Mouse (Mus musculus) natural killer cell, adult 2 months (primary cell): Measurements from ENCODE around the gene Sugt1.

Experiments used
- DNase-seq, 2 experiments: peaks; one replicate each; pipeline ENCODE4 v3.0.0; 2022; ENCODE audit warnings: low spot score in 2 of 2

Sugt1 gene

GRCm38 (mm10) chr14:79587139-79587851, at the start of gene Sugt1:
Gene Sugt1 (plus strand): TSS chr14:79587691.
- peak; percentile 96 to 97 for DNase-seq

GRCm38 (mm10) chr14:79537921-79538320, 49.6 kb upstream of the Sugt1 start:
- no peak for DNase-seq

GRCm38 (mm10) chr14:79541606-79542005, 45.9 kb upstream of the Sugt1 start:
- no peak for DNase-seq

GRCm38 (mm10) chr14:79549343-79549742, 38.1 kb upstream of the Sugt1 start:
- DNase-seq, result no peak

- no peak for DNase-seq
These were observed 35.6 kb upstream of the Sugt1 start for GRCm38 (mm10) chr14:79551929-79552328.

DNA sequence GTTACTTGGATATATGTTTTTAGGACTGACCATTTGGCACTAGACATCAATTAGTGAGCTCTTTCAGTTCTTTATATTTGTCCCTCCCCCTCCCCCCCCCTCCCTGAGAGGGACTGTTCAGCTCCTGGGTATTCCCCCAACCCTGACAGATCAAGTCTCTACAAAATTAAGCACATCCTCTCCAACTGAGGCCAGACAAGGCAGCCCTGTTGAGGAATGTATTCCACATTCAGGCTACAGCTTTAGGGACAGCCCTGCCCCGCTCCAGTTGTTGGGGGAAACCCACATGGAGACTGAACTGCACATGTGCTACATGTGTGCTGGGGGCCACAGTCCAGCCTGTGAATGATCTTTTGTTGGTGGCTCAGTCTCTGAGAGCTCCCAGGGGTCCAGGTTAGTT, 34.6 kb upstream of the Sugt1 start:
- DNase-seq, result no peak

DNA sequence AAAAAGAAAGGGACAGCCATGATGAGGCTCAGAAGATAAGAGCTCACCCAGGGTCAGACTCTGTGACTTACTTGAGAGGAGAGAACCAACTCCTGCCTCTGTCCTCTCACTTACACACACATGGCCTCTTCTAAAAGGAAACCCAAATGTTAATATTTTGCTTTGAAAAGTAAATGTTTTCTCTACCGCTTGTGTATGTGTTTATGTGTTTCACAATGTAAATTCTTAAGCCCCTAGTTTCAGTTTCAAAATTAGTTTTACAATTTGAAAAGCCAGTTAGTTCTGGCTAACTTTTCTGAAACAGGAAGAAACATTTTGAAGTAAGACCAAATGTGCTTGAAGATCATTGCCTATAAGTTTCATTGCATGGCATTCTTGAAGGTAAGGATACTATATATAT, 29.7 kb upstream of the Sugt1 start:
- peak in 1 of 2 experiments; percentile 33 for DNase-seq

DNA sequence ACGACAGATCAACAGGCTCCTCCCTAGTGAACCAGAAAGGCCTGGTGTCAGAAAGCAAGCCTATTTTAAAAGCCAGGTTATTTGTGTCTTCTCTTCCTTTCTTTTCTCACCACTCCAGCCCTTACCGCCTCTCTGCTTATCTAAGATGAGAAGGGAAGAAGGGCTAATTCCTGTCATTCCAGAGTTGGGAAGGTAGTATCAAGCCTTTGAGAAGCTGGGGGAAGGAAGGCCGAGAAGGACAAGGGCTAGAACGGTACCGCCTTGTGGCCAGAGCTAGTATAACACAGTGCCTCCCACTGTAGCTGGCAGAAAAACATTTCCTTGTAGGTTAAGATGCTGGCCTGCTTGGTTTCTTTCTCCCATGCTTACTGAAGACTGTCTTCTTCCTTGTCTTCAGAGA, 24.7 kb upstream of the Sugt1 start:
- DNase-seq, result peak; percentile 37 to 55

GRCm38 (mm10) chr14:79564784-79565183, 22.7 kb upstream of the Sugt1 start:
- DNase-seq, result no peak

DNA sequence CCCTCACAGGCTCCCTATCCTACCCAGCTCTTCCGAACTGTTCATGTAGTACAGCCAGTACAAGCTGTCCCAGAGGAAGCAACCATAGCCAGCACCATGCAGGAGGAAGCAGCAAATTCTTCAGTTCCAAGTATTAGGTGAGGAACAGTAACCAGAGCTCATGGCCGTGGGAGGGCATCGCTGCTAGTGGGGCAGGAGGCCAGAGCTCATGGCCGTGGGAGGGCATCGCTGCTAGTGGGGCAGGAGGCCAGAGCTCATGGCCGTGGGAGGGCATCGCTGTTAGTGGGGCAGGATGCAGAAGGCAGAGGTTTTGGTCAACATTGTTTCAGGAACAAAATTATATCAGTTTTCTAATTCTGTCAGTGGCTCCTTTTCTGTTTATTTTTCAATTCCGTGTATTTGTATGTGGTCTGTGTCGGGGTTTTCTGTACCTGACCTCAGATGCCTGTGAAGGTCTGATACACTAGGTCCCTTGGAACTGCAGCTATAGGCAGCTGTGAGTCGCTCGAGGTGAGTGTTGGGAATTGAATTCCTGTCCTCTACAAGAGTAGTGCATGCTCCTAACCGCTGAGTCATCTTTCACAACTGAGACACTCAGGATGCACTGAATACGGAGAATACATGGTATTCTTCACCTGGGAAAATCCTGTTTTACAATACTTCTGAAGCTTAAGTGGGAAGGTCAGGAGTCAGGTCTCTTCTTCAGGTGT, 13.9 kb upstream of the Sugt1 start:
- DNase-seq, result no peak

GRCm38 (mm10) chr14:79574361-79574760, 13.1 kb upstream of the Sugt1 start:
- no peak for DNase-seq

- no peak for DNase-seq
These were observed 3.8 kb upstream of the Sugt1 start for GRCm38 (mm10) chr14:79583526-79584245.

DNA sequence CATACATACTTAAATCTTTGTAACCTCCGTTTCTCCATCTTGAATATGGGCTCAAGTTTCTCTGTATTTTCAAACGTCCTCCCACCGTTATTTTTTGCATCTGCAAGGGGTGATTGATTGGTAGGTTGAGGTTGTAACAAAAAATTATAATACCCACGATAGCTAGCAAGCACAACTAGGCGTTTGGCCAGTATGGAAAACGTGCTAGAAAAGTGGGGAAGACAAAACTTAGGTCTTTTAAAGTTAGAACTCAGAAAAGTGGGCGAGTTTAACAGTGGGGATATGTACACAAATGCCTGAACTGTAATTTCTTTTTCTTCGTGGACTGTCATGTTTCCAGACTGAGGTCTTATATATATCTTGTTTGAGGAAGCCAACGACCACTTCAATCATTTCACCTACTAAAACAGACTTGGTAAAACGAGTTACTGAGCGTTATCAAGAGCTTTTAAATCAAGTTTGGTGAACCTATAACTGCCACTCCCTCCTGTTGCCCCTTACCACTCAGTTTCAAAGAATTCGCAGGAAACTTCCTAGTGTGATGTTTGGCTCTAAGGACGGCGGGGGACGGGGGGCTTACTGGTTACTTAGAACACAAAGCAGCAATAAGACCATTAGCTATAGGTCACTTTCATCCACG, 872 bp upstream of the Sugt1 start:
- DNase-seq, result no peak

DNA sequence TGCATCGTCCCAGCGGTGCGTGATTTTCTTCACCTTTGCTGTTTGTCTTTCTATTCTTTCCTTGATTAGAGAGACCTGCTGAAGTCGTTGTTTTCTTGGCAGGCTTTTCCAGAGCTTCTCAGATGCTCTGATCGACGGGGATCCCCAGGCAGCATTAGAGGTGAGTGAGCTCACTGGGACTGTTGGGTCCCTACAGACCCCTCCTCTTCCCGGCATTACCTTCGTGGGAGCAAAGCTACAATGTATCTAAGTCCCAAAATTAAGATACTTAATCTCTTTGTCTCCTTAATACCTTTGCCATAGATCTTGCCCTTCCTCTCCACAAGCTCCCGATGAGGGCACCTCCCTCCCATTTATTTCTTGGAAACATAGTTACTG, 350 bp downstream of the Sugt1 start:
- no peak for DNase-seq

GRCm38 (mm10) chr14:79588534-79588951, 1.1 kb downstream of the Sugt1 start:
- no peak for DNase-seq

DNA sequence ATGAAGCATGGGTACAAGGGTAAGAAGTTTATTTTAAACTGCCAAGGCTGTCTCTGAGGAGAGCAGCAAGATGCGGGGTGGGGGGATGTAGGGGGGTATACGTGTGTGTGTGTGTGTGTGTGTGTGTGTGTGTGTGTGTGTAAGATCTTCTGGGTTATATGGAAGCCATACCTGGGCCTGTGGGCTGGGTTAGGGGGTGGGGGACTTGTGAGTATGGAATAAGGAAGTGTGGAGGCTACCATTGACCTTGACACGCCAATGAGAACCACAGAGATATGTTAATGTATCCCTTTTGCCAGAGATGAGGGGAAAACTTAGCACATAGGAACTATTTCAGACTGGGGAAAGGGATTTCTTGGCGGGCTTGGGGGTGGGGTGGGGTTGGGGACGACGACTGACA, 1.9 kb downstream of the Sugt1 start:
- no peak for DNase-seq

GRCm38 (mm10) chr14:79590916-79591315, 3.4 kb downstream of the Sugt1 start:
- DNase-seq, result peak in 1 of 2 experiments; percentile 3

DNA sequence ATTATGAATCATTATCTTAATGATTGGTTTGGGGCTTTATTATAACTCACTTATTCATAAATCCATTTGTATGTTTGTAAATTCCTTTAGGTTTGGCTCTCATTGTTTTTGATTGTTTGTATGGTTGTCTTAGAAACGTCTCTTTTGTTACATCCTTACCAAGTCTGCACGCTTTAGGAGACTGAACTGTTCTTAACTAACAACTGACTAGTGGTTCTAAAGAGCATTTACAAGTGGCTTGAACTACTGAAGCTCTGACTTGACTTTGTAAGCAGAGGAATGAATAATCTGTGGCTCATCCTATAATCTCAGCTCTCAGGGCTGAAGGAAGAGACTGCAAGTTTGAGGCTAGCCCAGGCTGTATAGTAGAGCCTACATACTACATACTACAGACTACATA, 4.1 kb downstream of the Sugt1 start:
- DNase-seq, result no peak

DNA sequence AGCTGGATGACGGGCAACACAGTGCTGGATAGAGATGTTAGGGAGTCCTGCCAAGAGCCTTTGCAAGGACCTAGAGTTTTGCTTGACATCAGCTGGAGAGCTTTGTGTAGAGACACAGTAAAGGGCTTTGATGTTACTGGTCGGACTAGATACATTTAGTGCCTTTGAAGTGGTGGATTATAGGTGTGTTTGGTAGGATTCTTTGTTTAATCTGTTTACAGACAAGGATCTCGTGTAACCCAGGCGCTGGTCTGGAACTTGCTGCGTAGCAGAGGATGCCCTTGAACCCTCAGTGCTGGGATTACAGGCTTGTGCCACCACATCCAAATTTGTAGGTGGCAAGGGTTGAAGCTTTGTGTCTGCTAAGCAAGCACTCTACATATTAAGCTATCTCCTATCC, 6.6 kb downstream of the Sugt1 start:
- no peak for DNase-seq

- DNase-seq, result no peak
These were observed 9.1 kb downstream of the Sugt1 start for GRCm38 (mm10) chr14:79596602-79597001.

DNA sequence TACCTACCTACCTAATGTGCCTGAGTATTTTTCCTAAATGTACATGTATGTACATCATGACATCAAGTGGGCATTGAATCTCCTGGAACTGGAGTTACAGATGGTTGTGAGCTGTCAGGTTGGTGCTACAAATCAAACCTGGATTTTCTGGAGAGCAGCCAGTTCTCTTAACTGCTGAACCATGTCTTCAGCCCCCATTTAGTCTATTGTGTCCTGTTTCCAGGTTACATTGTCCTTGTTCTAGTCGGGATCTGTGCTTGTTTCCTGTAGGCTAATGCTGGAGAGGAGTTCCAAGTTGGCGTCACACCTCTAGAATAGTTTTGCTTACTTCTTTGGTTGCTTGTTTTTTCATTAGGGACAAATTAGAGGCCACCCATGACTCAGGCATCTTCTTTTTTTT, 18.4 kb downstream of the Sugt1 start:
- DNase-seq, result no peak

DNA sequence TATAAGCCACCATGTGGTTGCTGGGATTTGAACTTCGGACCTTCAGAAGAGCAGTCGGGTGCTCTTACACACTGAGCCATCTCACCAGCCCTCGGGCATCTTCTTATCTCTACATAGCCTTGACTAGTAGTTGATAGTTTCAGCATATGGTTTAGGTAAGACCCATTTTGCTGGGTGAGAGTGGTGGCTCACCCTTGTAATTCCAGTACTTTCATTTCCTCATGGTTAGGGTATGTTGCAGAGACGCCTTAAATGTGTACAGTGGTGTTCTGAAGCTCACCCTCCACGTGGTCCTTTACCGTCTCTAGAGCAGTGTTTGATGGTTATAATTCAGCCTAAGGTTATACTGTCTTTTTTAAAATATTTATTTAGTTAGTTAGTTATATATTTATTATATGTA, 18.9 kb downstream of the Sugt1 start:
- no peak for DNase-seq
